ENCODE assay signal across 17 mouse cellular contexts in the genomic region with DNA sequence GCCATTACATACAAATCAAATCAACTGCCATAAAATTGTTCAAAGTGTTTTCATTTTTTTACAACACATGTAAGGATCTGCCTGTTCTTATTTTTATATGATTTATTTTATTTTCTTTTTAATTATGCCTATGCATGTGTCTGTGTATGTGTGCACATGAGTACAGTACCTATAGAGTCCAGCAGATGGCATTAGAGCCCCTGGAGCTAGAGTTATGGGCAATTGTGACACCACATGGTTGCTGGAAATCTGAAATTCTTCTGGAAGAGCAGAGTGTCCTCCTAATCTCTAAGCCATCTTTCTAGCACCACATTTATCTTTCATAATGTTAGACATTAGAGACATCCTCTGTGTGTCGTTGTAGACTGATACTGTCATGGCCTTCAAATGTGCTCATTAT.
A peak's percentile ranks its signal among the peaks of the same experiment; 100 is the strongest.
DNase-seq lines count a peak whose midpoint lies in the region; ATAC-seq and TF ChIP-seq lines count a peak whose summit lies in the region.
"Had no signal": no experiment of that assay in that cellular context is flagged by ENCODE, and none has a peak within 500 bp of the region (broad histone marks: within the 10 kb centered on the region; RNA-seq: fewer than 3 reads in every experiment).

No protein-coding gene starts in this region.

- H3K9ac ChIP-seq in heart, embryonic 11.5 days (ENCODE audit: low read depth, low read length), result no peak overlapping the region
- no peak overlapping the region for H3K9ac ChIP-seq in midbrain, postnatal 0 days (replicated peaks; ENCODE audit: low read length, poor library complexity, severe bottlenecking)
- no peak overlapping the region for H3K9ac ChIP-seq in midbrain, embryonic 16.5 days (ENCODE audit: low read depth, low read length)
- H3K9ac ChIP-seq: heart, embryonic 15.5 days; liver, embryonic 15.5 days; neural tube, embryonic 15.5 days had no signal

- CTCF ChIA-PET in Patski (lab: Charles Lee), result no interaction called here

- no peaks in the 10 kb centered on the region for H3K27me3 ChIP-seq in heart, embryonic 11.5 days (ENCODE audit: control insufficient read depth, insufficient read depth, low read length)
- no peaks in the 10 kb centered on the region for H3K27me3 ChIP-seq in midbrain, postnatal 0 days (ENCODE audit: insufficient read depth, low read length)
- H3K27me3 ChIP-seq in midbrain, embryonic 16.5 days (ENCODE audit: control insufficient read depth, insufficient read depth, low read depth, low read length), result no peaks in the 10 kb centered on the region
- H3K27me3 ChIP-seq in Patski, result no peaks in the 10 kb centered on the region
- H3K27me3 ChIP-seq: CH12.LX; liver, embryonic 15.5 days; neural tube, embryonic 15.5 days had no signal

- POLR2A ChIA-PET in Patski (lab: Charles Lee), result no interaction called here

- no peaks in the 10 kb centered on the region for H3K9me3 ChIP-seq in heart, embryonic 11.5 days (replicated peaks; ENCODE audit: control insufficient read depth, low read length)
- H3K9me3 ChIP-seq in midbrain, postnatal 0 days (ENCODE audit: low read length), result no peaks in the 10 kb centered on the region
- no peaks in the 10 kb centered on the region for H3K9me3 ChIP-seq in midbrain, embryonic 16.5 days (replicated peaks; ENCODE audit: control insufficient read depth, low read length, poor library complexity, severe bottlenecking)
- H3K9me3 ChIP-seq: heart, embryonic 15.5 days; liver, embryonic 15.5 days; neural tube, embryonic 15.5 days had no signal

- no peak overlapping the region for H3K4me2 ChIP-seq in heart, embryonic 11.5 days
- H3K4me2 ChIP-seq in midbrain, postnatal 0 days (ENCODE audit: low read depth, low read length, poor library complexity, severe bottlenecking), result no peak overlapping the region
- no peak overlapping the region for H3K4me2 ChIP-seq in midbrain, embryonic 16.5 days (ENCODE audit: low read length)
- H3K4me2 ChIP-seq: heart, embryonic 15.5 days; liver, embryonic 15.5 days; neural tube, embryonic 15.5 days had no signal

- no peak for ATAC-seq in heart, embryonic 11.5 days (replicated peaks; ENCODE audit: insufficient number of reproducible peaks, low FRiP score, low TSS enrichment)
- ATAC-seq in midbrain, postnatal 0 days (ENCODE audit: low FRiP score), result no peak
- no peak for ATAC-seq in midbrain, embryonic 16.5 days
- ATAC-seq in Patski, result no peak
- ATAC-seq: activated CD4-positive, CD25-positive, alpha-beta regulatory T cell, adult 4 months; hindbrain, embryonic 16.5 days had no signal

- no peaks in the 10 kb centered on the region for H3K36me3 ChIP-seq in heart, embryonic 11.5 days (ENCODE audit: control insufficient read depth, insufficient read depth, low read length)
- H3K36me3 ChIP-seq in midbrain, postnatal 0 days (ENCODE audit: insufficient read depth, low read length), result no peaks in the 10 kb centered on the region
- H3K36me3 ChIP-seq in midbrain, embryonic 16.5 days (ENCODE audit: control insufficient read depth, insufficient read depth, low read length), result no peaks in the 10 kb centered on the region
- H3K36me3 ChIP-seq: heart, embryonic 15.5 days; liver, embryonic 15.5 days; neural tube, embryonic 15.5 days had no signal

- peak; percentile 6 for DNase-seq in heart, postnatal 4 days
- DNase-seq in midbrain, postnatal 0 days (ENCODE audit: low spot score), result no peak
- DNase-seq in Patski (ENCODE audit: low read depth, low spot score), result no peak
- DNase-seq in testis, postnatal 14 days (ENCODE audit: low spot score), result no peak
- DNase-seq in gastrocnemius, postnatal 10 days, result no peak
- DNase-seq: cerebellum, adult 11 months; kidney, adult 9 months; right cerebral cortex, adult 18-20 months; thymus, adult 18-20 months had no signal

- 81% methylated on average over 1 of the region's 1 CpGs for WGBS in heart, embryonic 11.5 days (ENCODE audit: insufficient replicate concordance)
- 97% methylated on average over 1 of the region's 1 CpGs for WGBS in midbrain, postnatal 0 days
- 97% methylated on average over 1 of the region's 1 CpGs for WGBS in midbrain, embryonic 16.5 days

- in situ Hi-C loops in Patski (cut with MboI; ENCODE audit: low pct_unique_long_range_greater_than_20kb), result no loop called here

- H3K4me1 ChIP-seq in heart, embryonic 11.5 days (ENCODE audit: control insufficient read depth, insufficient read depth, low read length), result no peaks in the 10 kb centered on the region
- H3K4me1 ChIP-seq in midbrain, postnatal 0 days (ENCODE audit: insufficient read depth, low read length), result no peaks in the 10 kb centered on the region
- no peaks in the 10 kb centered on the region for H3K4me1 ChIP-seq in midbrain, embryonic 16.5 days (ENCODE audit: control insufficient read depth, insufficient read depth, low read length)
- H3K4me1 ChIP-seq: heart, embryonic 15.5 days; liver, embryonic 15.5 days; neural tube, embryonic 15.5 days had no signal

- H3K4me3 ChIP-seq in heart, embryonic 11.5 days (ENCODE audit: low read depth, low read length), result no peak overlapping the region
- no peak overlapping the region for H3K4me3 ChIP-seq in midbrain, postnatal 0 days (ENCODE audit: low read depth, low read length)
- no peak overlapping the region for H3K4me3 ChIP-seq in midbrain, embryonic 16.5 days (ENCODE audit: low read depth, low read length)
- H3K4me3 ChIP-seq: heart, embryonic 15.5 days; liver, embryonic 15.5 days; neural tube, embryonic 15.5 days had no signal

- H3K27ac ChIP-seq in heart, embryonic 11.5 days (ENCODE audit: low read depth, low read length), result no peak overlapping the region
- no peak overlapping the region for H3K27ac ChIP-seq in midbrain, postnatal 0 days (ENCODE audit: low read depth, low read length)
- no peak overlapping the region for H3K27ac ChIP-seq in midbrain, embryonic 16.5 days (ENCODE audit: low read length)
- H3K27ac ChIP-seq: heart, embryonic 15.5 days; liver, embryonic 15.5 days; neural tube, embryonic 15.5 days had no signal

- TF ChIP-seq CTCF in midbrain, postnatal 0 days (IDR thresholded peaks at IDR 0.05), result peak; percentile 40; the same call in 1 of the 2 replicates
- TF ChIP-seq CTCF in Patski (IDR thresholded peaks at IDR 0.05), result peak; percentile 22
